12 mouse cellular contexts compared by ENCODE assay signal in genomic region chr3:68691100-68691778, GRCm38 (mm10). TPM values are rescaled to one million over a fixed set of nuclear protein-coding genes. Genes with fewer than 3 reads are reported as not detected.
DNase-seq lines count a peak whose midpoint lies in the region; ATAC-seq and TF ChIP-seq lines count a peak whose summit lies in the region.
"Had no signal": no experiment of that assay in that cellular context is flagged by ENCODE, and none has a peak within 500 bp of the region (broad histone marks: within the 10 kb centered on the region; RNA-seq: fewer than 3 reads in every experiment).

No protein-coding gene starts in this region.

- peak overlapping the region; percentile 19 to 76 (median 56) for H3K4me3 ChIP-seq in CH12.LX (replicated peaks in 1 of 3; ENCODE audit: low read depth in 2 of 3, low read length in 2 of 3, poor library complexity in 1 of 3)
- H3K4me3 ChIP-seq: forebrain, embryonic 10.5 days; hindbrain, embryonic 10.5 days had no signal

- H3K36me3 ChIP-seq in CH12.LX (replicated peaks in 1 of 2; ENCODE audit: control insufficient read depth in 1 of 2, insufficient read depth in 1 of 2, low read length in 1 of 2) = peaks cover 8 to 15% of the 10 kb centered on the region in 2 experiments
- H3K36me3 ChIP-seq: forebrain, embryonic 10.5 days; hindbrain, embryonic 10.5 days had no signal

- peaks cover 11 to 45% of the 10 kb centered on the region in 2 experiments for H3K4me1 ChIP-seq in CH12.LX (ENCODE audit: control insufficient read depth in 1 of 2, insufficient read depth in 2 of 2)

- H3K4me2 ChIP-seq in CH12.LX (ENCODE audit: insufficient read depth, low read depth, poor library complexity, severe bottlenecking) = peak overlapping the region; percentile 71

- peak; percentile 3 for DNase-seq in layer of hippocampus, adult 11-12 months (ENCODE audit: low spot score)
- no peak for DNase-seq in layer of hippocampus, postnatal 14 days (ENCODE audit: low spot score in 2 of 2)
- no peak for DNase-seq in CH12.LX (ENCODE audit: extremely low read depth)
- DNase-seq in left cerebral cortex, adult 11 months (ENCODE audit: low spot score) = no peak
- DNase-seq in cerebellum, postnatal 14 days = no peak
- no peak for DNase-seq in gastrocnemius, adult 18-20 months (ENCODE audit: low spot score)
- DNase-seq: kidney, postnatal 14 days; lung, postnatal 10 days had no signal

- no peak for TF ChIP-seq RAD21 in CH12.LX (IDR thresholded peaks at IDR 0.05; ENCODE audit: low read depth, low read length)

- peak; percentile 45; the same call in 1 of the 2 replicates for TF ChIP-seq POLR2A in CH12.LX (IDR thresholded peaks at IDR 0.05; ENCODE audit: low read depth, low read length)

- dilution Hi-C loops in CH12.LX (cut with MboI; ENCODE audit: extremely low pct_ligation_motif_present, extremely low pct_unique_long_range_greater_than_20kb, low sequenced_read_pairs) = no loop called here

- in situ Hi-C loops in CH12.LX (cut with MboI; ENCODE audit: low pct_ligation_motif_present, low pct_unique_long_range_greater_than_20kb, low sequenced_read_pairs) = loop anchor here (5.0 kb wide), 1 partner anchor 39 kb away; no protein-coding TSS in a partner anchor

- no peaks in the 10 kb centered on the region for H3K27me3 ChIP-seq in CH12.LX (replicated peaks)

- peak overlapping the region; percentile 91 for H3K27ac ChIP-seq in CH12.LX (ENCODE audit: insufficient read depth, low read depth)
- H3K27ac ChIP-seq: forebrain, embryonic 10.5 days; hindbrain, embryonic 10.5 days had no signal

- no peaks in the 10 kb centered on the region for H3K9me3 ChIP-seq in CH12.LX (replicated peaks; ENCODE audit: low read length)
- H3K9me3 ChIP-seq: forebrain, embryonic 10.5 days; hindbrain, embryonic 10.5 days had no signal

- 0 out of 4 replicates have a peak, but pooled peaks of 1 of the 2 experiments have one; percentile 7 for TF ChIP-seq CTCF in CH12.LX (conservative IDR thresholded peaks at IDR 0.05 in 1 of 2, IDR thresholded peaks at IDR 0.05 in 1 of 2; ENCODE audit: low read depth in 2 of 2, low read length in 2 of 2)

- peak overlapping the region; percentile 66 for H3K9ac ChIP-seq in CH12.LX (ENCODE audit: insufficient read depth, low read depth)

- H3K79me2 ChIP-seq in CH12.LX (replicated peaks; ENCODE audit: control insufficient read depth, extremely low read depth, insufficient read depth, poor library complexity, severe bottlenecking) = no peaks in the 10 kb centered on the region

- TF ChIP-seq EP300 in CH12.LX (IDR thresholded peaks at IDR 0.05; ENCODE audit: low read length) = peak; percentile 70

- ATAC-seq in granulocyte monocyte progenitor cell, adult 5-6 weeks (replicated peaks; ENCODE audit: poor library complexity, severe bottlenecking) = peak; percentile 34
- ATAC-seq in megakaryocyte progenitor cell, adult 5-6 weeks (replicated peaks; ENCODE audit: poor library complexity) = peak; percentile 40

TF ChIP-seq in CH12.LX, 34 proteins besides CTCF, POLR2A, EP300 and RAD21:
- TF ChIP-seq MEF2A (IDR thresholded peaks at IDR 0.05; ENCODE audit: borderline replicate concordance, low read depth, low read length) (peak; percentile 75; the same call in 1 of the 2 replicates), BHLHE40 (IDR thresholded peaks at IDR 0.05; ENCODE audit: low read depth, low read length) (peak; percentile 62), USF1 (IDR thresholded peaks at IDR 0.05; ENCODE audit: low read depth, low read length) (no peak), TCF12 (IDR thresholded peaks at IDR 0.05; ENCODE audit: low read depth, low read length) (peak; percentile 68; the same call in 1 of the 2 replicates), MXI1 (IDR thresholded peaks at IDR 0.05; ENCODE audit: low read depth, low read length) (0 out of 2 replicates have a peak, but pooled peaks have one; percentile 43), MAZ (IDR thresholded peaks at IDR 0.05; ENCODE audit: low read depth, low read length) (0 out of 2 replicates have a peak, but pooled peaks have one; percentile 17), TBP (conservative IDR thresholded peaks at IDR 0.05; ENCODE audit: low read depth, low read length) (0 out of 2 replicates have a peak, but pooled peaks have one; percentile 36), SMC3 (IDR thresholded peaks at IDR 0.05; ENCODE audit: low read depth, low read length) (no peak), RCOR1 (conservative IDR thresholded peaks at IDR 0.05; ENCODE audit: low read depth, low read length) (peak; percentile 67; the same call in 1 of the 2 replicates), ETS1 (conservative IDR thresholded peaks at IDR 0.05; ENCODE audit: low read depth, low read length) (no peak; the same call in 1 of the 2 replicates), MAX (IDR thresholded peaks at IDR 0.05; ENCODE audit: low read length) (no peak), IRF4 (IDR thresholded peaks at IDR 0.05; ENCODE audit: low read depth, low read length) (peak; percentile 96)

RNA-seq across cellular contexts. Expression of gene Il12a, which starts 0.8 kb away (rescaled TPM):
- total RNA-seq in layer of hippocampus, postnatal 14 days (2021) = under 1 TPM; 0.50 to 0.51 TPM
- total RNA-seq in CH12.LX (2012; rRNA removed) = 7.9 and 11.2 TPM in 2 replicates
- 12.3 and 13.7 TPM in 2 replicates for total RNA-seq in CH12.LX (2014; rRNA removed)
- polyA plus RNA-seq in CH12.LX (2012; ENCODE audit: insufficient read length, low read depth) = 3.8 and 5.0 TPM in 2 replicates
- 36.2 and 43.0 TPM in 2 replicates for total RNA-seq in granulocyte monocyte progenitor cell, adult 5-6 weeks (2014; fragmentation: Nextera tagmentation)
- 28.3 and 28.6 TPM in 2 replicates for total RNA-seq in granulocyte monocyte progenitor cell, adult 5-6 weeks (2017)
- total RNA-seq in megakaryocyte progenitor cell, adult 5-6 weeks (2015) = 41.2 and 51.4 TPM in 2 replicates
- 30.2 and 46.1 TPM in 2 replicates for total RNA-seq in megakaryocyte progenitor cell, adult 5-6 weeks (2017)
- total RNA-seq in gastrocnemius, adult 18-20 months (2021) = 10 to 100 TPM in 1 of 2 experiments, 1 to 10 TPM in 1; 5.6 to 10.1 TPM

Comparison
In these comparisons a context has a peak if more than half of its experiments do, and no peak if none do; other contexts are left out.
1. RNA of gene Il12a, which starts 0.8 kb away (total RNA-seq): 30.2 to 51.4 TPM in megakaryocyte progenitor cell, adult 5-6 weeks, 28.3 to 43.0 TPM in granulocyte monocyte progenitor cell, adult 5-6 weeks, 7.9 to 13.7 TPM in CH12.LX and 5.6 to 10.1 TPM in gastrocnemius, adult 18-20 months; 0.50 to 0.51 TPM in layer of hippocampus, postnatal 14 days; every median in the first group is over 4 times any median in the second.